Comparison of ENCODE assay signal across 10 mouse cellular contexts in the genomic region with DNA sequence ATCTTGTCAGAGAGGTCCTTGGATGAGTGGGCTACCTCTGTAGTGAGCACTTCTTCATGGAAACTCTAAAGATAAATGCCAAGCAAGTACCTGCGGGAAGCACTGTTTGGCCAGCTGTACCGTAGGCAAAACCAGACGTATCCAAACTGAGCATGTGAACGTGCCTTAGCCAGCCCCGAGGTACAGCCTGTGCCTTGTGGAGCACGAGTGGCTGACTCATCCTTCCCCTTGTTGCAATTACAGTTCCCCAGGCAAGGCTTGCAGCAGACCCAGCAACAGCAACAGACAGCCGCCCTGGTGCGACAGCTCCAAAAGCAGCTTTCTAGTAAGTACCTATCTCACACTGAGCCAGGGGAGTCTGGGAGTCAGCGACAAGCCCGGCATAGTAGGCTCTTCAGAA. TPM values are rescaled to one million over a fixed set of nuclear protein-coding genes. Genes with fewer than 3 reads are reported as not detected.
DNase-seq lines count a peak whose midpoint lies in the region; ATAC-seq lines count a peak whose summit lies in the region.
"Had no signal": no experiment of that assay in that cellular context is flagged by ENCODE, and none has a peak within 500 bp of the region (broad histone marks: within the 10 kb centered on the region; RNA-seq: fewer than 3 reads in every experiment).

No protein-coding gene starts in this region.

- intact Hi-C loops in heart, postnatal 10 days (cut with DNase I) = no loop called here
- intact Hi-C loops in left cerebral cortex, postnatal 14 days (cut with DNase I) = no loop called here

- DNase-seq in heart, adult 8-10 months (ENCODE audit: low spot score) = peak; percentile 42
- DNase-seq in heart, postnatal 10 days = no peak
- DNase-seq in 416B (ENCODE audit: low read depth) = peak; percentile 63
- peak; percentile 45 to 69 for DNase-seq in adrenal gland, postnatal 36 days
- peak; percentile 14 to 24 for DNase-seq in left cerebral cortex, postnatal 14 days (ENCODE audit: low spot score in 2 of 2)
- no peak for DNase-seq in thymus, postnatal 0 days (ENCODE audit: low spot score)
- DNase-seq: cerebellum, postnatal 10 days; kidney, adult 9 months had no signal

- ATAC-seq in activated CD4-positive, CD25-positive, alpha-beta regulatory T cell, adult 4 months = no peak
- no peak for ATAC-seq in inflammation-experienced regulatory T-cells, adult 6 months

RNA-seq across cellular contexts. Expression of gene Igsf10, which starts 31.6 kb away (rescaled TPM):
- total RNA-seq in heart, adult 8-10 months (2022) = 1 to 10 TPM; 1.2 to 1.6 (median 1.4) TPM
- 10 to 100 TPM; 10.1 to 13.1 TPM for total RNA-seq in heart, postnatal 10 days (2021)
- 1 to 10 TPM; 1.6 to 3.4 TPM for total RNA-seq in adrenal gland, postnatal 36 days (2021)
- total RNA-seq in left cerebral cortex, postnatal 14 days (2021) = 1 to 10 TPM; 3.3 to 3.7 TPM
- polyA plus RNA-seq in activated CD4-positive, CD25-positive, alpha-beta regulatory T cell, adult 4 months (2017; shearing (Covaris generic)) = not detected
- polyA plus RNA-seq in thymus, postnatal 0 days (2015; fragmentation: Nextera tagmentation; extraction: Ambion mirVana) = 1.1 and 1.3 TPM in 2 replicates
- not detected for polyA plus RNA-seq in inflammation-experienced regulatory T-cells, adult 6 months (2017; shearing (Covaris generic))

RNA-seq across cellular contexts. Expression of gene P2ry12, which starts 49.9 kb away (rescaled TPM):
- total RNA-seq in heart, adult 8-10 months (2022) = 1 to 10 TPM; 1.2 to 5.1 (median 4.4) TPM
- 1 to 10 TPM; 2.0 to 2.1 TPM for total RNA-seq in heart, postnatal 10 days (2021)
- total RNA-seq in adrenal gland, postnatal 36 days (2021) = 1 to 10 TPM; 1.9 to 2.9 TPM
- 10 to 100 TPM; 70.6 to 76.3 TPM for total RNA-seq in left cerebral cortex, postnatal 14 days (2021)
- polyA plus RNA-seq in activated CD4-positive, CD25-positive, alpha-beta regulatory T cell, adult 4 months (2017; shearing (Covaris generic)) = under 1 TPM in 1 of 2 experiments, not detected in 1; 0.79 TPM
- 3.4 and 4.1 TPM in 2 replicates for polyA plus RNA-seq in thymus, postnatal 0 days (2015; fragmentation: Nextera tagmentation; extraction: Ambion mirVana)
- under 1 TPM in 2 of 3 experiments, not detected in 1; 0.31 to 0.44 TPM for polyA plus RNA-seq in inflammation-experienced regulatory T-cells, adult 6 months (2017; shearing (Covaris generic))

Comparison
In these comparisons a context has a peak if more than half of its experiments do, and no peak if none do; other contexts are left out.
1. DNase-seq: peak in heart, adult 8-10 months (single experiment), 416B (single experiment), adrenal gland, postnatal 36 days (2 of 2) and left cerebral cortex, postnatal 14 days (2 of 2); none in heart, postnatal 10 days (0 of 2) and thymus, postnatal 0 days (single experiment).
2. RNA of gene P2ry12, which starts 49.9 kb away (total RNA-seq): 70.6 to 76.3 TPM in left cerebral cortex, postnatal 14 days; 1.2 to 5.1 TPM in heart, adult 8-10 months, 1.9 to 2.9 TPM in adrenal gland, postnatal 36 days and 2.0 to 2.1 TPM in heart, postnatal 10 days; every median in the first group is over 10 times any median in the second.